ENCODE assay signal across 14 mouse cellular contexts in genomic region chr12:3789626-3790185, GRCm38 (mm10).
"Had no signal": no experiment of that assay in that cellular context is flagged by ENCODE, and none has a peak within 500 bp of the region (broad histone marks: within the 10 kb centered on the region; RNA-seq: fewer than 3 reads in every experiment).

No protein-coding gene starts in this region.

- H3K4me3 ChIP-seq: kidney, embryonic 15.5 days; limb, embryonic 13.5 days; liver, embryonic 13.5 days; lung, embryonic 15.5 days; megakaryocyte, embryonic 14.5 days; midbrain, embryonic 10.5 days; midbrain, embryonic 13.5 days had no signal

- ATAC-seq: intestine, postnatal 0 days; midbrain, embryonic 13.5 days had no signal

- H3K27me3 ChIP-seq: kidney, embryonic 15.5 days; limb, embryonic 13.5 days; lung, embryonic 15.5 days had no signal

- H3K9ac ChIP-seq: kidney, embryonic 15.5 days; limb, embryonic 13.5 days; liver, embryonic 13.5 days; lung, embryonic 15.5 days; midbrain, embryonic 13.5 days had no signal

- H3K36me3 ChIP-seq: kidney, embryonic 15.5 days; limb, embryonic 13.5 days; liver, embryonic 13.5 days; lung, embryonic 15.5 days; midbrain, embryonic 10.5 days; midbrain, embryonic 13.5 days had no signal

- H3K27ac ChIP-seq: liver, embryonic 13.5 days; midbrain, embryonic 10.5 days; midbrain, embryonic 13.5 days had no signal

- DNase-seq: kidney, adult 8-10 months; kidney, postnatal 10 days; kidney, postnatal 36 days; left cerebral cortex, postnatal 4 days; liver, embryonic 13.5 days; lung, postnatal 10 days; lung, postnatal 36 days had no signal

- H3K9me3 ChIP-seq: kidney, embryonic 15.5 days; limb, embryonic 13.5 days; liver, embryonic 13.5 days; lung, embryonic 15.5 days; megakaryocyte, embryonic 14.5 days; midbrain, embryonic 10.5 days; midbrain, embryonic 13.5 days had no signal

- H3K4me2 ChIP-seq: kidney, embryonic 15.5 days; limb, embryonic 13.5 days; liver, embryonic 13.5 days; lung, embryonic 15.5 days; midbrain, embryonic 13.5 days had no signal
